Mouse (Mus musculus): ENCODE results near the gene Hcn4. TPM values are rescaled to one million over a fixed set of nuclear protein-coding genes. Genes with fewer than 3 reads are reported as not detected.

Gene Hcn4
- polyA plus RNA-seq, 1 experiment = 20.3 TPM

GRCm38 (mm10) chr9:58816458-58816857 is 6.8 kb upstream of the Hcn4 start:
- peak; percentile 27 for DNase-seq (ENCODE audit: low read depth)
- TF ChIP-seq POLR2A (IDR thresholded peaks at IDR 0.05; ENCODE audit: borderline replicate concordance, extremely low read depth, insufficient read depth, insufficient read length, poor library complexity, severe bottlenecking) = no peak
- no peak for TF ChIP-seq CTCF (IDR thresholded peaks at IDR 0.05; ENCODE audit: borderline replicate concordance, extremely low read depth, insufficient read depth, insufficient read length)

GRCm38 (mm10) chr9:58817676-58818075 is 5.5 kb upstream of the Hcn4 start:
- DNase-seq (ENCODE audit: low read depth) = peak; percentile 51
- TF ChIP-seq POLR2A (IDR thresholded peaks at IDR 0.05; ENCODE audit: borderline replicate concordance, extremely low read depth, insufficient read depth, insufficient read length, poor library complexity, severe bottlenecking) = no peak
- no peak for TF ChIP-seq CTCF (IDR thresholded peaks at IDR 0.05; ENCODE audit: borderline replicate concordance, extremely low read depth, insufficient read depth, insufficient read length)

- TF ChIP-seq POLR2A (IDR thresholded peaks at IDR 0.05; ENCODE audit: borderline replicate concordance, extremely low read depth, insufficient read depth, insufficient read length, poor library complexity, severe bottlenecking) (peak; percentile 79), CTCF (IDR thresholded peaks at IDR 0.05; ENCODE audit: borderline replicate concordance, extremely low read depth, insufficient read depth, insufficient read length) (peak; percentile 41; the same call in 1 of the 2 replicates)
- peak; percentile 94 for DNase-seq (ENCODE audit: low read depth)
Measured at GRCm38 (mm10) chr9:58822431-58823091, 651 bp upstream of the Hcn4 start.

GRCm38 (mm10) chr9:58823918-58824215 is 655 bp downstream of the Hcn4 start:
- DNase-seq (ENCODE audit: low read depth) = no peak
- no peak for TF ChIP-seq CTCF (IDR thresholded peaks at IDR 0.05; ENCODE audit: borderline replicate concordance, extremely low read depth, insufficient read depth, insufficient read length)
- TF ChIP-seq POLR2A (IDR thresholded peaks at IDR 0.05; ENCODE audit: borderline replicate concordance, extremely low read depth, insufficient read depth, insufficient read length, poor library complexity, severe bottlenecking) = no peak

- TF ChIP-seq POLR2A (IDR thresholded peaks at IDR 0.05; ENCODE audit: borderline replicate concordance, extremely low read depth, insufficient read depth, insufficient read length, poor library complexity, severe bottlenecking) = no peak
- TF ChIP-seq CTCF (IDR thresholded peaks at IDR 0.05; ENCODE audit: borderline replicate concordance, extremely low read depth, insufficient read depth, insufficient read length) = no peak
- no peak for DNase-seq (ENCODE audit: low read depth)
Measured at GRCm38 (mm10) chr9:58829627-58830026, 6.4 kb downstream of the Hcn4 start.

- no peak for TF ChIP-seq POLR2A (IDR thresholded peaks at IDR 0.05; ENCODE audit: borderline replicate concordance, extremely low read depth, insufficient read depth, insufficient read length, poor library complexity, severe bottlenecking)
- no peak for TF ChIP-seq CTCF (IDR thresholded peaks at IDR 0.05; ENCODE audit: borderline replicate concordance, extremely low read depth, insufficient read depth, insufficient read length)
- no peak for DNase-seq (ENCODE audit: low read depth)
Measured at GRCm38 (mm10) chr9:58832939-58833338, 9.7 kb downstream of the Hcn4 start.

GRCm38 (mm10) chr9:58837174-58837573 is 14.0 kb downstream of the Hcn4 start:
- no peak for DNase-seq (ENCODE audit: low read depth)
- TF ChIP-seq POLR2A (IDR thresholded peaks at IDR 0.05; ENCODE audit: borderline replicate concordance, extremely low read depth, insufficient read depth, insufficient read length, poor library complexity, severe bottlenecking) = no peak
- no peak for TF ChIP-seq CTCF (IDR thresholded peaks at IDR 0.05; ENCODE audit: borderline replicate concordance, extremely low read depth, insufficient read depth, insufficient read length)

GRCm38 (mm10) chr9:58838504-58838903 is 15.3 kb downstream of the Hcn4 start:
- DNase-seq (ENCODE audit: low read depth) = no peak
- no peak for TF ChIP-seq POLR2A (IDR thresholded peaks at IDR 0.05; ENCODE audit: borderline replicate concordance, extremely low read depth, insufficient read depth, insufficient read length, poor library complexity, severe bottlenecking)
- no peak for TF ChIP-seq CTCF (IDR thresholded peaks at IDR 0.05; ENCODE audit: borderline replicate concordance, extremely low read depth, insufficient read depth, insufficient read length)

- TF ChIP-seq POLR2A (IDR thresholded peaks at IDR 0.05; ENCODE audit: borderline replicate concordance, extremely low read depth, insufficient read depth, insufficient read length, poor library complexity, severe bottlenecking) = no peak
- no peak for TF ChIP-seq CTCF (IDR thresholded peaks at IDR 0.05; ENCODE audit: borderline replicate concordance, extremely low read depth, insufficient read depth, insufficient read length)
- peak; percentile 49 for DNase-seq (ENCODE audit: low read depth)
Measured at GRCm38 (mm10) chr9:58841655-58842054, 18.4 kb downstream of the Hcn4 start.

- TF ChIP-seq CTCF (IDR thresholded peaks at IDR 0.05; ENCODE audit: borderline replicate concordance, extremely low read depth, insufficient read depth, insufficient read length) = no peak
- no peak for TF ChIP-seq POLR2A (IDR thresholded peaks at IDR 0.05; ENCODE audit: borderline replicate concordance, extremely low read depth, insufficient read depth, insufficient read length, poor library complexity, severe bottlenecking)
- DNase-seq (ENCODE audit: low read depth) = no peak
Measured at GRCm38 (mm10) chr9:58844597-58844996, 21.4 kb downstream of the Hcn4 start.

- DNase-seq (ENCODE audit: low read depth) = no peak
- TF ChIP-seq POLR2A (IDR thresholded peaks at IDR 0.05; ENCODE audit: borderline replicate concordance, extremely low read depth, insufficient read depth, insufficient read length, poor library complexity, severe bottlenecking) (no peak), CTCF (IDR thresholded peaks at IDR 0.05; ENCODE audit: borderline replicate concordance, extremely low read depth, insufficient read depth, insufficient read length) (no peak)
Measured at GRCm38 (mm10) chr9:58847008-58847407, 23.8 kb downstream of the Hcn4 start.

- TF ChIP-seq POLR2A (IDR thresholded peaks at IDR 0.05; ENCODE audit: borderline replicate concordance, extremely low read depth, insufficient read depth, insufficient read length, poor library complexity, severe bottlenecking) = no peak
- no peak for TF ChIP-seq CTCF (IDR thresholded peaks at IDR 0.05; ENCODE audit: borderline replicate concordance, extremely low read depth, insufficient read depth, insufficient read length)
- DNase-seq (ENCODE audit: low read depth) = no peak
Measured at GRCm38 (mm10) chr9:58847676-58848075, 24.5 kb downstream of the Hcn4 start.

All from brain, embryonic 14.5 days (tissue).